Mouse (Mus musculus) CH12.LX (cell line): Measurements from ENCODE around the gene Hip1r.

Source experiments
- BHLHE40 ChIP-seq: IDR thresholded peaks from 2 replicates; pipeline ENCODE4 v1.6.1; 2011; ENCODE audit warnings: mild to moderate bottlenecking, low read depth, low read length, improper control_type of control experiment
- CTCF ChIP-seq, 2 experiments: IDR thresholded peaks in 1 of 2; conservative IDR thresholded peaks in 1 of 2; 2 replicates each; pipeline ENCODE4 v1.5.1; 2011 to 2012; ENCODE audit warnings: low read depth in 2 of 2, low read length in 2 of 2, improper control_type of control experiment in 1 of 2, inconsistent platforms in 1 of 2, mild to moderate bottlenecking in 1 of 2, moderate library complexity in 1 of 2
- E2F4 ChIP-seq: IDR thresholded peaks from 2 replicates; pipeline ENCODE4 v1.6.1; 2011; ENCODE audit warnings: low read depth, low read length, improper control_type of control experiment; ENCODE audit not compliant: insufficient replicate concordance
- ELF1 ChIP-seq: IDR thresholded peaks from 2 replicates; pipeline ENCODE4 v1.6.1; 2014; ENCODE audit warnings: low read depth, mild to moderate bottlenecking, inconsistent platforms, low read length, improper control_type of control experiment
- EP300 ChIP-seq: IDR thresholded peaks from 2 replicates; pipeline ENCODE4 v1.6.1; 2011; ENCODE audit warnings: low read length, improper control_type of control experiment
- GABPA ChIP-seq: IDR thresholded peaks from 2 replicates; pipeline ENCODE4 v1.6.1; 2012; ENCODE audit warnings: low read depth, low read length, improper control_type of control experiment, inconsistent platforms; ENCODE audit not compliant: insufficient replicate concordance
- JUND ChIP-seq: conservative IDR thresholded peaks from 2 replicates; pipeline ENCODE4 v1.6.1; 2011; ENCODE audit warnings: low read depth, low read length, improper control_type of control experiment
- KAT2A ChIP-seq: IDR thresholded peaks from 2 replicates; pipeline ENCODE4 v1.6.1; 2012; ENCODE audit warnings: low read length, improper control_type of control experiment, inconsistent platforms; ENCODE audit not compliant: insufficient replicate concordance
- NRF1 ChIP-seq: IDR thresholded peaks from 2 replicates; pipeline ENCODE4 v1.6.1; 2014; ENCODE audit warnings: low read depth, mild to moderate bottlenecking, inconsistent platforms, low read length, improper control_type of control experiment, moderate library complexity
- POLR2A ChIP-seq: IDR thresholded peaks from 2 replicates; pipeline ENCODE4 v1.6.1; 2011; ENCODE audit warnings: low read depth, mild to moderate bottlenecking, improper control_type of control experiment, low read length
- TCF12 ChIP-seq: IDR thresholded peaks from 2 replicates; pipeline ENCODE4 v1.6.1; 2014; ENCODE audit warnings: low read depth, mild to moderate bottlenecking, inconsistent platforms, low read length, improper control_type of control experiment
- USF1 ChIP-seq: IDR thresholded peaks from 2 replicates; pipeline ENCODE4 v1.6.1; 2014; ENCODE audit warnings: low read depth, mild to moderate bottlenecking, inconsistent platforms, low read length, improper control_type of control experiment
- USF2 ChIP-seq: conservative IDR thresholded peaks from 2 replicates; pipeline ENCODE4 v1.6.1; 2011; ENCODE audit warnings: low read depth, low read length, improper control_type of control experiment

DNA sequence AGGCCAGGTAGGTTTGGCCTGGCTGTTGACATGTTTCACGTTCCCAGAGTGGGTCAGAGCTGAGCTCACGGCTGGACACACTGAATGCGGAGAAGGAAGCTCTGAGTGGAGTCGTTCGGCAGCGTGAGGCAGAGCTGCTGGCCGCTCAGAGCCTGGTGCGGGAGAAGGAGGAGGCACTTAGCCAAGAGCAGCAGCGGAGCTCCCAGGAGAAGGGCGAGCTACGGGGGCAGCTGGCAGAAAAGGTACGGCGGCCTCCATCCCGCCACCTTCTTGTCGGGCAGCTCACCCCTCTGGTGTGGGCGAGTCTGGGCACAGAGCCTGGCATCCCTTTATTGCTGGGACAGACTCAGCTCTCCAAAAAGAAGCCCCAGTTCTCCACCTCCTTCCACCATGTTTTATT is 24.4 kb downstream of the Hip1r start:
- no peak for TF ChIP-seq CTCF (conservative IDR thresholded peaks at IDR 0.05 in 1 of 2, IDR thresholded peaks at IDR 0.05 in 1 of 2; ENCODE audit: low read depth in 2 of 2, low read length in 2 of 2)
- TF ChIP-seq EP300: no peak
- TF ChIP-seq POLR2A: no peak
- TF ChIP-seq GABPA: no peak
- no peak for TF ChIP-seq BHLHE40
- no peak for TF ChIP-seq JUND
- no peak for TF ChIP-seq NRF1
- TF ChIP-seq TCF12: no peak
- no peak for TF ChIP-seq ELF1
- no peak for TF ChIP-seq KAT2A
- no peak for TF ChIP-seq E2F4
- no peak for TF ChIP-seq USF2
- no peak for TF ChIP-seq USF1
